Mouse (Mus musculus): Measurements from ENCODE around the gene Irak2. TPM values are rescaled to one million over a fixed set of nuclear protein-coding genes. Genes with fewer than 3 reads are reported as not detected.

The Irak2 gene
- polyA plus RNA-seq, 1 experiment from 2014 or later, result 1.6 TPM

GRCm38 (mm10) chr6:113686551-113687125 lies 48.4 kb downstream of the Irak2 start:
- Histone ChIP-seq H3K36me3 (ENCODE audit: control insufficient read depth, insufficient read depth, low read length) (no peaks in the 10 kb centered on the region), H3K27me3 (ENCODE audit: control insufficient read depth, insufficient read depth, low read length) (no peaks in the 10 kb centered on the region), H3K27ac (ENCODE audit: low read depth, low read length) (no peak overlapping the region), H3K9ac (ENCODE audit: low read length) (no peak overlapping the region), H3K4me2 (no peak overlapping the region), H3K4me3 (ENCODE audit: low read depth, low read length) (no peak overlapping the region), H3K9me3 (ENCODE audit: control insufficient read depth, low read length) (no peaks in the 10 kb centered on the region), H3K4me1 (ENCODE audit: control insufficient read depth, insufficient read depth, low read length) (peaks cover 11% of the 10 kb centered on the region)
- 47% methylated on average over 8 of the region's 8 CpGs for WGBS
- ATAC-seq (ENCODE audit: low FRiP score), result no peak
- no peak for DNase-seq (ENCODE audit: low spot score, missing footprints)

GRCm38 (mm10) chr6:113690008-113690399 lies 51.7 kb downstream of the Irak2 start:
- DNase-seq (ENCODE audit: low spot score, missing footprints) (peak; percentile 87), ATAC-seq (ENCODE audit: low FRiP score) (peak; percentile 56)
- Histone ChIP-seq H3K4me1 (ENCODE audit: control insufficient read depth, insufficient read depth, low read length) (peaks cover 11% of the 10 kb centered on the region), H3K27ac (ENCODE audit: low read depth, low read length) (no peak overlapping the region; the same call in 1 of the 2 replicates), H3K4me2 (no peak overlapping the region), H3K9me3 (ENCODE audit: control insufficient read depth, low read length) (no peaks in the 10 kb centered on the region), H3K9ac (ENCODE audit: low read length) (peak overlapping the region; percentile 20; the same call in 1 of the 2 replicates), H3K4me3 (ENCODE audit: low read depth, low read length) (no peak overlapping the region), H3K36me3 (ENCODE audit: control insufficient read depth, insufficient read depth, low read length) (no peaks in the 10 kb centered on the region), H3K27me3 (ENCODE audit: control insufficient read depth, insufficient read depth, low read length) (no peaks in the 10 kb centered on the region)
- 20% methylated on average over 7 of the region's 7 CpGs for WGBS

GRCm38 (mm10) chr6:113690400-113691083 lies 52.3 kb downstream of the Irak2 start:
- Histone ChIP-seq H3K4me2 (no peak overlapping the region), H3K27me3 (ENCODE audit: control insufficient read depth, insufficient read depth, low read length) (no peaks in the 10 kb centered on the region), H3K27ac (ENCODE audit: low read depth, low read length) (peak overlapping the region; percentile 20; the same call in 1 of the 2 replicates), H3K9ac (ENCODE audit: low read length) (peak overlapping the region; percentile 22), H3K4me3 (ENCODE audit: low read depth, low read length) (no peak overlapping the region), H3K4me1 (ENCODE audit: control insufficient read depth, insufficient read depth, low read length) (peaks cover 11% of the 10 kb centered on the region), H3K36me3 (ENCODE audit: control insufficient read depth, insufficient read depth, low read length) (no peaks in the 10 kb centered on the region), H3K9me3 (ENCODE audit: control insufficient read depth, low read length) (no peaks in the 10 kb centered on the region)
- 15% methylated on average over 14 of the region's 14 CpGs for WGBS
- DNase-seq (ENCODE audit: low spot score, missing footprints), result peak; percentile 93
- peak; percentile 67 for ATAC-seq (ENCODE audit: low FRiP score)

GRCm38 (mm10) chr6:113691084-113691462 lies 52.8 kb downstream of the Irak2 start:
- ATAC-seq (ENCODE audit: low FRiP score) (no peak), DNase-seq (ENCODE audit: low spot score, missing footprints) (no peak)
- no peaks in the 10 kb centered on the region for H3K36me3 ChIP-seq (ENCODE audit: control insufficient read depth, insufficient read depth, low read length)
- 83% methylated on average over 4 of the region's 4 CpGs for WGBS
- no peaks in the 10 kb centered on the region for H3K27me3 ChIP-seq (ENCODE audit: control insufficient read depth, insufficient read depth, low read length)
- no peaks in the 10 kb centered on the region for H3K9me3 ChIP-seq (ENCODE audit: control insufficient read depth, low read length)
- H3K9ac ChIP-seq (ENCODE audit: low read length), result peak overlapping the region; percentile 22; the same call in 1 of the 2 replicates
- H3K4me2 ChIP-seq, result no peak overlapping the region
- peak overlapping the region; percentile 20; the same call in 1 of the 2 replicates for H3K27ac ChIP-seq (ENCODE audit: low read depth, low read length)
- H3K4me1 ChIP-seq (ENCODE audit: control insufficient read depth, insufficient read depth, low read length), result peaks cover 11% of the 10 kb centered on the region
- no peak overlapping the region for H3K4me3 ChIP-seq (ENCODE audit: low read depth, low read length)

GRCm38 (mm10) chr6:113692661-113693133 lies 54.4 kb downstream of the Irak2 start:
- no peaks in the 10 kb centered on the region for H3K27me3 ChIP-seq (ENCODE audit: control insufficient read depth, insufficient read depth, low read length)
- no peaks in the 10 kb centered on the region for H3K9me3 ChIP-seq (ENCODE audit: control insufficient read depth, low read length)
- DNase-seq (ENCODE audit: low spot score, missing footprints), result no peak
- H3K4me2 ChIP-seq, result no peak overlapping the region
- H3K9ac ChIP-seq (ENCODE audit: low read length), result no peak overlapping the region
- H3K4me3 ChIP-seq (ENCODE audit: low read depth, low read length), result no peak overlapping the region
- H3K36me3 ChIP-seq (ENCODE audit: control insufficient read depth, insufficient read depth, low read length), result no peaks in the 10 kb centered on the region
- peaks cover 14% of the 10 kb centered on the region for H3K4me1 ChIP-seq (ENCODE audit: control insufficient read depth, insufficient read depth, low read length)
- no peak for ATAC-seq (ENCODE audit: low FRiP score)
- H3K27ac ChIP-seq (ENCODE audit: low read depth, low read length), result no peak overlapping the region
- 92% methylated on average over 5 of the region's 5 CpGs for WGBS

- Histone ChIP-seq H3K9me3 (ENCODE audit: control insufficient read depth, low read length) (no peaks in the 10 kb centered on the region), H3K4me2 (no peak overlapping the region), H3K4me1 (ENCODE audit: control insufficient read depth, insufficient read depth, low read length) (peaks cover 20% of the 10 kb centered on the region), H3K9ac (ENCODE audit: low read length) (no peak overlapping the region), H3K27ac (ENCODE audit: low read depth, low read length) (no peak overlapping the region), H3K36me3 (ENCODE audit: control insufficient read depth, insufficient read depth, low read length) (no peaks in the 10 kb centered on the region), H3K4me3 (ENCODE audit: low read depth, low read length) (no peak overlapping the region), H3K27me3 (ENCODE audit: control insufficient read depth, insufficient read depth, low read length) (no peaks in the 10 kb centered on the region)
- 90% methylated on average over 5 of the region's 5 CpGs for WGBS
- DNase-seq (ENCODE audit: low spot score, missing footprints) (no peak), ATAC-seq (ENCODE audit: low FRiP score) (no peak)
Observed at GRCm38 (mm10) chr6:113693377-113693776, 55.1 kb downstream of the Irak2 start.

GRCm38 (mm10) chr6:113695203-113695602 lies 56.9 kb downstream of the Irak2 start:
- Histone ChIP-seq H3K4me2 (no peak overlapping the region), H3K27me3 (ENCODE audit: control insufficient read depth, insufficient read depth, low read length) (no peaks in the 10 kb centered on the region), H3K27ac (ENCODE audit: low read depth, low read length) (no peak overlapping the region), H3K4me3 (ENCODE audit: low read depth, low read length) (no peak overlapping the region), H3K9ac (ENCODE audit: low read length) (no peak overlapping the region), H3K36me3 (ENCODE audit: control insufficient read depth, insufficient read depth, low read length) (no peaks in the 10 kb centered on the region), H3K9me3 (ENCODE audit: control insufficient read depth, low read length) (no peaks in the 10 kb centered on the region), H3K4me1 (ENCODE audit: control insufficient read depth, insufficient read depth, low read length) (peaks cover 24% of the 10 kb centered on the region)
- ATAC-seq (ENCODE audit: low FRiP score), result no peak
- DNase-seq (ENCODE audit: low spot score, missing footprints), result peak; percentile 61
- WGBS, result 83% methylated on average over 1 of the region's 1 CpGs

GRCm38 (mm10) chr6:113695766-113696355 lies 57.6 kb downstream of the Irak2 start:
- Histone ChIP-seq H3K27me3 (ENCODE audit: control insufficient read depth, insufficient read depth, low read length) (no peaks in the 10 kb centered on the region), H3K9ac (ENCODE audit: low read length) (peak overlapping the region; percentile 54; the same call in 1 of the 2 replicates), H3K4me1 (ENCODE audit: control insufficient read depth, insufficient read depth, low read length) (peaks cover 18% of the 10 kb centered on the region), H3K9me3 (ENCODE audit: control insufficient read depth, low read length) (no peaks in the 10 kb centered on the region), H3K27ac (ENCODE audit: low read depth, low read length) (no peak overlapping the region), H3K4me3 (ENCODE audit: low read depth, low read length) (peak overlapping the region; percentile 82; the same call in 1 of the 2 replicates), H3K36me3 (ENCODE audit: control insufficient read depth, insufficient read depth, low read length) (no peaks in the 10 kb centered on the region), H3K4me2 (peak overlapping the region; percentile 99; the same call in 1 of the 2 replicates)
- DNase-seq (ENCODE audit: low spot score, missing footprints) (no peak), ATAC-seq (ENCODE audit: low FRiP score) (no peak)
- WGBS, result 86% methylated on average over 4 of the region's 4 CpGs
